Comparison of ENCODE assay signal across 25 mouse cellular contexts in the genomic region with DNA sequence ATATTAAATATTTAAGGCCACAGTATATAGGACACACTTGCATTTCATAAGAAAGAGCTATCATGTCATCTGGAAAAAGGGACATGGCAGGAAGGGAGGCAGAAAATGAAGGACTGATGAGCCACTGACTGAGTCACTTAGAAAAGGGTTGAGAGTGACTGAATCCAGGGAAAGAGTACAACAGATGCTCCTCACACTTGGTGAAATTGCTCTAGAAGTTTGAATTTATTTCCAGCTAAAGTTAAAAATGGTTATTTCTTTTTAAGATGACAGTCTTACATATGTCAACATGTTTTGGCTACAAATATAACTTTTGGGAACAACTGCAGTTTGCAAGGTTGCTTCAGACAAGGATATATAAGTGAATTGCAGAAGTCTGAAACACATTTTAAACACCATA.
"Had no signal": no experiment of that assay in that cellular context is flagged by ENCODE, and none has a peak within 500 bp of the region (broad histone marks: within the 10 kb centered on the region; RNA-seq: fewer than 3 reads in every experiment).

No protein-coding gene starts in this region.

- H3K27ac ChIP-seq: kidney, postnatal 0 days; layer of hippocampus, adult 2 months; limb, embryonic 10.5 days; limb, embryonic 13.5 days; liver, embryonic 12.5 days; liver, embryonic 15.5 days; lung, embryonic 15.5 days; midbrain, embryonic 10.5 days; midbrain, embryonic 13.5 days; neural tube, embryonic 13.5 days had no signal

- DNase-seq: kidney, adult 18-20 months; kidney, adult 9 months; kidney, postnatal 25 days; layer of hippocampus, adult 9-11 months; liver; lung, adult 18-20 months; lung, postnatal 10 days; lung, postnatal 36 days; retina, postnatal 1 day; right cerebral cortex, postnatal 25 days; thymus, adult 2 months; thymus, postnatal 14 days; thymus, postnatal 4 days had no signal

- H3K4me3 ChIP-seq: layer of hippocampus, adult 2 months; limb, embryonic 10.5 days; limb, embryonic 13.5 days; liver, embryonic 12.5 days; liver, embryonic 15.5 days; lung, embryonic 15.5 days; megakaryocyte, embryonic 14.5 days; midbrain, embryonic 10.5 days; midbrain, embryonic 13.5 days; myocyte; neural tube, embryonic 13.5 days had no signal
